Mouse (Mus musculus): ENCODE data around the gene Gramd1c.

DNA sequence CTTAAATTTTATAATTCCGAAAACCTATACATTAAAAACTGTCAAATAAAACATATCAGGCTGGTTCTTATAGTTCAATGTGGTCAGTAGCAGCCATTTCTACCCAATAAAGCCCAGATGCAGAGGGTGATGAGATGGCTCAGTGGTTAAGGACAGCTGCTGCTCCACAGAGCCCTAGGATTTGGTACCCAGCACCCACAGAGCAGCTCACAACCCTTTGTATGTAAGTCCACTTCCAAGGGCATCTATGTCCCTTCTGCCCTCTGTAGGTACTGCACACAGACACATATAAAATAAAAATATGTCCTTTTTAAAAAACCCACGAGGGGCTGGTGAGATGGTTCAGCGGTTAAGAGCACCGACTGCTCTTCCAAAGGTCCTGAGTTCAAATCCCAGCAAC is 76.8 kb downstream of the Gramd1c start:
- TF ChIP-seq CTCF (IDR thresholded peaks at IDR 0.05; ENCODE audit: borderline replicate concordance, control insufficient read depth, extremely low read depth, insufficient read depth, low read length, poor library complexity) (no peak), POLR2A (IDR thresholded peaks at IDR 0.05; ENCODE audit: control insufficient read depth, extremely low read depth, insufficient read depth, low read length, poor library complexity) (no peak)
